Mouse (Mus musculus) G1E (cell line): ENCODE measurements around the gene Ntm. TPM values are rescaled to one million over a fixed set of nuclear protein-coding genes. Genes with fewer than 3 reads are reported as not detected.

Source experiments
- ATAC-seq: 2 replicates; pipeline ENCODE4 v1.8.0; 2016; ENCODE audit warnings: mild to moderate bottlenecking; ENCODE audit not compliant: insufficient number of reproducible peaks, poor library complexity, low FRiP score, severe bottlenecking; ENCODE audit errors: extremely low read depth
- DNase-seq: peaks from one replicate; pipeline ENCODE4 v3.0.0; 2012; ENCODE audit warnings: low spot score
- H3K27me3 ChIP-seq: 2 replicates; pipeline ENCODE4 v1.6.1; 2012; ENCODE audit warnings: mild to moderate bottlenecking, low read length, inconsistent platforms; ENCODE audit not compliant: insufficient read depth
- H3K36me3 ChIP-seq: replicated peaks from 2 replicates; pipeline ENCODE3; 2012; ENCODE audit warnings: mild to moderate bottlenecking, inconsistent platforms
- H3K4me1 ChIP-seq: 2 replicates; pipeline ENCODE4 v1.6.1; 2012; ENCODE audit warnings: low read depth, low read length, inconsistent platforms, mixed read lengths; ENCODE audit not compliant: insufficient read depth
- H3K4me3 ChIP-seq: 2 replicates; pipeline ENCODE4 v1.5.1; 2012; ENCODE audit warnings: low read depth, mild to moderate bottlenecking, inconsistent platforms, low read length, moderate library complexity, mixed read lengths
- H3K9me3 ChIP-seq: replicated peaks from 2 replicates; pipeline ENCODE4 v1.6.1; 2012; ENCODE audit warnings: inconsistent platforms
- CTCF ChIP-seq: IDR thresholded peaks from 2 replicates; pipeline ENCODE4 v1.5.1; 2012; ENCODE audit warnings: low read depth, low read length, inconsistent platforms, mixed read lengths
- GATA1 ChIP-seq: IDR thresholded peaks from 2 replicates; pipeline ENCODE4 v1.6.1; 2012; ENCODE audit warnings: borderline replicate concordance, low read length, inconsistent platforms, mixed read lengths
- GATA2 ChIP-seq: IDR thresholded peaks from 2 replicates; pipeline ENCODE4 v1.6.1; 2012; ENCODE audit warnings: low read depth, low read length, inconsistent platforms, borderline replicate concordance
- POLR2AphosphoS5 ChIP-seq: IDR thresholded peaks from 2 replicates; pipeline ENCODE4 v1.6.1; 2012; ENCODE audit warnings: low read depth, low read length, inconsistent platforms; ENCODE audit not compliant: insufficient replicate concordance
- TAL1 ChIP-seq: conservative IDR thresholded peaks from 2 replicates; pipeline ENCODE4 v1.6.1; 2012; ENCODE audit warnings: low read depth, low read length, inconsistent platforms, mixed read lengths
- polyA plus RNA-seq: library from polyadenylated mRNA; stranded (reverse); fragments of >175 nt; gene quantifications from 2 replicates; pipeline ENCODE4 v1.2.3, GENCODE M21; 2012
- total RNA-seq, 2 experiments: library from RNA; stranded (forward) in 1 of 2; stranded (reverse) in 1 of 2; fragments of 200-1000 nt in 1 of 2; fragments of >200 nt in 1 of 2; fragmentation: Nextera tagmentation in 1 of 2; gene quantifications; 2 replicates each; pipeline ENCODE4 v1.2.3; 2014 to 2017

Gene Ntm
- total and polyA plus RNA-seq, 3 experiments = 0.11 TPM; not detected in 2

GRCm38 (mm10) chr9:29317623-29318022 lies 645.3 kb downstream of the Ntm start:
- peaks cover 13% of the 10 kb centered on the region for H3K9me3 ChIP-seq
- TF ChIP-seq GATA1 = no peak
- no peak for TF ChIP-seq POLR2AphosphoS5
- no peak for TF ChIP-seq CTCF
- no peak for TF ChIP-seq GATA2
- no peak for TF ChIP-seq TAL1
- H3K4me3 ChIP-seq = no peak overlapping the region
- H3K27me3 ChIP-seq = no peaks in the 10 kb centered on the region
- DNase-seq (no peak), ATAC-seq (no peak)
- H3K36me3 ChIP-seq = no peaks in the 10 kb centered on the region
- H3K4me1 ChIP-seq = no peaks in the 10 kb centered on the region

GRCm38 (mm10) chr9:29315842-29316241 lies 647.1 kb downstream of the Ntm start:
- H3K27me3 ChIP-seq = no peaks in the 10 kb centered on the region
- DNase-seq (no peak), ATAC-seq (no peak)
- H3K4me3 ChIP-seq = no peak overlapping the region
- TF ChIP-seq TAL1 (no peak), POLR2AphosphoS5 (no peak), CTCF (no peak), GATA1 (no peak), GATA2 (no peak)
- H3K4me1 ChIP-seq = no peaks in the 10 kb centered on the region
- H3K9me3 ChIP-seq = peaks cover 13% of the 10 kb centered on the region
- H3K36me3 ChIP-seq = no peaks in the 10 kb centered on the region

GRCm38 (mm10) chr9:29306961-29307360 lies 656.0 kb downstream of the Ntm start:
- no peak for TF ChIP-seq GATA1
- no peak for TF ChIP-seq POLR2AphosphoS5
- TF ChIP-seq GATA2 = no peak
- no peak for TF ChIP-seq CTCF
- no peak for TF ChIP-seq TAL1
- H3K9me3 ChIP-seq = no peaks in the 10 kb centered on the region
- ATAC-seq (no peak), DNase-seq (no peak)
- no peaks in the 10 kb centered on the region for H3K36me3 ChIP-seq
- H3K4me1 ChIP-seq = no peaks in the 10 kb centered on the region
- H3K27me3 ChIP-seq = no peaks in the 10 kb centered on the region
- H3K4me3 ChIP-seq = no peak overlapping the region

GRCm38 (mm10) chr9:29298340-29298739 lies 664.6 kb downstream of the Ntm start:
- H3K4me3 ChIP-seq = no peak overlapping the region
- no peaks in the 10 kb centered on the region for H3K4me1 ChIP-seq
- H3K27me3 ChIP-seq = no peaks in the 10 kb centered on the region
- H3K9me3 ChIP-seq = no peaks in the 10 kb centered on the region
- no peaks in the 10 kb centered on the region for H3K36me3 ChIP-seq
- no peak for DNase-seq
- TF ChIP-seq POLR2AphosphoS5 = no peak
- no peak for TF ChIP-seq GATA2
- TF ChIP-seq TAL1 = no peak
- TF ChIP-seq CTCF = no peak
- TF ChIP-seq GATA1 = no peak
- ATAC-seq = no peak

GRCm38 (mm10) chr9:29296752-29297151 lies 666.2 kb downstream of the Ntm start:
- ATAC-seq (no peak), DNase-seq (no peak)
- Histone ChIP-seq H3K27me3 (no peaks in the 10 kb centered on the region), H3K4me3 (no peak overlapping the region), H3K36me3 (no peaks in the 10 kb centered on the region), H3K4me1 (no peaks in the 10 kb centered on the region), H3K9me3 (no peaks in the 10 kb centered on the region)
- TF ChIP-seq POLR2AphosphoS5 (no peak), TAL1 (no peak), CTCF (no peak), GATA2 (no peak)

- Histone ChIP-seq H3K27me3 (no peaks in the 10 kb centered on the region), H3K36me3 (no peaks in the 10 kb centered on the region), H3K4me1 (no peaks in the 10 kb centered on the region), H3K9me3 (no peaks in the 10 kb centered on the region), H3K4me3 (no peak overlapping the region)
- no peak for TF ChIP-seq TAL1
- no peak for TF ChIP-seq POLR2AphosphoS5
- no peak for TF ChIP-seq GATA1
- no peak for DNase-seq
- ATAC-seq = no peak
Measured at GRCm38 (mm10) chr9:29288003-29288704, 674.8 kb downstream of the Ntm start.

GRCm38 (mm10) chr9:29285144-29285543 lies 677.8 kb downstream of the Ntm start:
- Histone ChIP-seq H3K27me3 (no peaks in the 10 kb centered on the region), H3K4me1 (no peaks in the 10 kb centered on the region), H3K36me3 (no peaks in the 10 kb centered on the region), H3K4me3 (no peak overlapping the region), H3K9me3 (no peaks in the 10 kb centered on the region)
- ATAC-seq = no peak
- TF ChIP-seq POLR2AphosphoS5 (no peak), GATA2 (no peak), GATA1 (no peak), TAL1 (no peak), CTCF (no peak)
- DNase-seq = no peak
